Mouse (Mus musculus) granulocyte monocyte progenitor cell, adult 5-6 weeks (primary cell): ENCODE data around the gene Nmral1. TPM values are rescaled to one million over a fixed set of nuclear protein-coding genes. Genes with fewer than 3 reads are reported as not detected.
A peak's percentile ranks its signal among the peaks of the same experiment; 100 is the strongest.

Source experiments
- ATAC-seq: replicated peaks from 2 replicates; pipeline ENCODE4 v1.8.0; 2016; ENCODE audit warnings: mild to moderate bottlenecking, moderate TSS enrichment, inconsistent platforms; ENCODE audit not compliant: poor library complexity, severe bottlenecking
- total RNA-seq, 2 experiments: library from RNA; stranded (forward) in 1 of 2; stranded (reverse) in 1 of 2; fragments of 200-712, 200-1000 nt in 1 of 2; fragments of >200 nt in 1 of 2; fragmentation: Nextera tagmentation in 1 of 2; gene quantifications; 2 replicates each; pipeline ENCODE4 v1.2.3; 2014 to 2017

Gene Nmral1
- total RNA-seq (2014; fragmentation: Nextera tagmentation) (50.8 and 61.6 TPM in 2 replicates), total RNA-seq (2017) (75.7 and 82.9 TPM in 2 replicates)

GRCm38 (mm10) chr16:4718753-4719518, at the start of gene Nmral1:
TSS of gene Nmral1 (minus strand) at chr16:4719356.
- ATAC-seq: peak; percentile 75

- ATAC-seq: no peak
Measured at GRCm38 (mm10) chr16:4768719-4769118, 49.6 kb upstream of the Nmral1 start.

GRCm38 (mm10) chr16:4767012-4767790, 48.0 kb upstream of the Nmral1 start:
- no peak for ATAC-seq

- ATAC-seq: no peak
Measured at GRCm38 (mm10) chr16:4765852-4766251, 46.7 kb upstream of the Nmral1 start.

GRCm38 (mm10) chr16:4763276-4763675, 44.1 kb upstream of the Nmral1 start:
- peak; percentile 66 for ATAC-seq

- ATAC-seq: no peak
Measured at GRCm38 (mm10) chr16:4762437-4762836, 43.3 kb upstream of the Nmral1 start.

- ATAC-seq: peak; percentile 79
Measured at GRCm38 (mm10) chr16:4756660-4757335, 37.6 kb upstream of the Nmral1 start.

GRCm38 (mm10) chr16:4754045-4754444, 34.9 kb upstream of the Nmral1 start:
- ATAC-seq: peak; percentile 55

- ATAC-seq: no peak
Measured at GRCm38 (mm10) chr16:4752155-4752554, 33.0 kb upstream of the Nmral1 start.

- ATAC-seq: no peak
Measured at GRCm38 (mm10) chr16:4742186-4742585, 23.0 kb upstream of the Nmral1 start.

- no peak for ATAC-seq
Measured at GRCm38 (mm10) chr16:4739994-4740393, 20.8 kb upstream of the Nmral1 start.

- no peak for ATAC-seq
Measured at GRCm38 (mm10) chr16:4736262-4736661, 17.1 kb upstream of the Nmral1 start.

- ATAC-seq: no peak
Measured at GRCm38 (mm10) chr16:4730776-4731358, 11.7 kb upstream of the Nmral1 start.

- peak; percentile 6; the same call in 1 of the 2 replicates for ATAC-seq
Measured at GRCm38 (mm10) chr16:4727963-4728362, 8.8 kb upstream of the Nmral1 start.

- ATAC-seq: no peak
Measured at GRCm38 (mm10) chr16:4727526-4727925, 8.4 kb upstream of the Nmral1 start.

GRCm38 (mm10) chr16:4726528-4727128, 7.5 kb upstream of the Nmral1 start:
- ATAC-seq: no peak

GRCm38 (mm10) chr16:4725780-4726527, 6.8 kb upstream of the Nmral1 start, which contains the start of gene Hmox2:
TSS of gene Hmox2 (plus strand) at chr16:4726361.
- ATAC-seq: peak; percentile 78

GRCm38 (mm10) chr16:4725266-4725665, 6.1 kb upstream of the Nmral1 start:
- no peak for ATAC-seq

- ATAC-seq: peak; percentile 16
Measured at GRCm38 (mm10) chr16:4722915-4723209, 3.7 kb upstream of the Nmral1 start.
